Mouse (Mus musculus) neural tube, embryonic 13.5 days (tissue): Measurements from ENCODE around the gene Itga9. TPM values are rescaled to one million over a fixed set of nuclear protein-coding genes. Genes with fewer than 3 reads are reported as not detected.

Experiments used
- ATAC-seq: fragments of 200-750 bp; cut with Nextera tagmentation; 2 replicates; pipeline ENCODE4 v1.8.0; 2017; ENCODE audit warnings: low read depth, mild to moderate bottlenecking, moderate TSS enrichment, moderate library complexity
- H3K27ac ChIP-seq: fragments of 300-500 bp; sonication (generic); replicated peaks from 2 replicates; pipeline ENCODE4 v1.5.1; 2015; ENCODE audit warnings: moderate library complexity, mild to moderate bottlenecking, inconsistent platforms
- H3K27me3 ChIP-seq: fragments of 300-500 bp; sonication (generic); 2 replicates; pipeline ENCODE4 v1.6.1; 2015; ENCODE audit warnings: mild to moderate bottlenecking, inconsistent platforms
- H3K36me3 ChIP-seq: fragments of 300-500 bp; sonication (generic); 2 replicates; pipeline ENCODE4 v1.6.1; 2015; ENCODE audit warnings: mild to moderate bottlenecking, inconsistent platforms
- H3K4me1 ChIP-seq: fragments of 300-500 bp; sonication (generic); replicated peaks from 2 replicates; pipeline ENCODE4 v1.6.1; 2015; ENCODE audit warnings: inconsistent platforms
- H3K4me2 ChIP-seq: fragments of 300-500 bp; sonication (generic); 2 replicates; pipeline ENCODE4 v1.6.1; 2015; ENCODE audit warnings: inconsistent platforms, mild to moderate bottlenecking, moderate library complexity
- H3K4me3 ChIP-seq: fragments of 300-500 bp; sonication (generic); 2 replicates; pipeline ENCODE4 v1.5.1; 2015; ENCODE audit warnings: mild to moderate bottlenecking, inconsistent platforms
- H3K9ac ChIP-seq: fragments of 300-500 bp; sonication (generic); 2 replicates; pipeline ENCODE4 v1.6.1; 2015; ENCODE audit warnings: moderate library complexity, mild to moderate bottlenecking, inconsistent platforms
- H3K9me3 ChIP-seq: fragments of 300-500 bp; sonication (generic); 2 replicates; pipeline ENCODE4 v1.6.1; 2016; ENCODE audit warnings: inconsistent platforms
- WGBS: fragments of 180-500 bp; shearing (Covaris S2); methylation state at CpG from one replicate; pipeline ENCODE4 v1.1.7; 2015; 5-methylcytosine and 5-hydroxymethylcytosine counted together
- polyA plus RNA-seq: library from polyadenylated mRNA; unstranded; fragments of >200 nt; fragmentation: Nextera tagmentation; extraction: Ambion mirVana; gene quantifications from 2 replicates; pipeline ENCODE4 v1.2.1, GENCODE M21; 2015

The Itga9 gene
- polyA plus RNA-seq: 3.5 and 4.9 TPM in 2 replicates

DNA sequence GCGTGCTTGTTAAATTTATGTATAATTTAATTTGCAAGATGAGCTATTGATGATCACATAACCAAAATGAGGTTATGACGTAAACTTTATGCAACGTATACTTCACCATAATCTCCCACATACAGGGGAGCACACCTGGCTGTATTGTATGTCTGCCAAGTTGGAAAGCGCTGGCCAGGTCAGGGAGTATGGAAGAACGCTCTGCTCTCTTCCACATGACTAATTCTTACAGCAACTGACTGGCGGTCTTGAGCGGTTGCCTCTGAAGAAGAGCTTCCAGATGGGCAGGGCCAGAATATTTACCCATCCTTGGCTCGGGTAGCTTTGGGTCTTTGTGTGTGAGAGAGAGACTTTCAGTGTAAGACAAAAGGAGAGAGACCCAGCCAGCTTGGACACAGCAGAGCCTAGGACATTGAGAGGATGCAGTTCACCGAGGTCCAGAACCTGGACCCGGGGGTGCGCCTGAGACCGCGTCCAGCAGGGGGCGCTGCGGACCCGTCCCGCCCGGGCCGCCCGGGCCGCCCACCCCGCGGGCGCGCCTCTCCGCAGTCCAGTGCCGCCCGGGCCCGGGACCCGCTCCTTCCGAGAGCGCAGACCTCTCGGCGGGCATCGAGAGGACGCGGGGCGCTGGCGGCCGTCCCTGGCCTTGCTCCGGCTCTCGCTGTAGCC lies at the start of gene Itga9:
Gene Itga9 (plus strand): TSS at position 543 of the 669 bp plus-strand sequence.
- 12% methylated on average over 40 of the region's 42 CpGs for WGBS

DNA sequence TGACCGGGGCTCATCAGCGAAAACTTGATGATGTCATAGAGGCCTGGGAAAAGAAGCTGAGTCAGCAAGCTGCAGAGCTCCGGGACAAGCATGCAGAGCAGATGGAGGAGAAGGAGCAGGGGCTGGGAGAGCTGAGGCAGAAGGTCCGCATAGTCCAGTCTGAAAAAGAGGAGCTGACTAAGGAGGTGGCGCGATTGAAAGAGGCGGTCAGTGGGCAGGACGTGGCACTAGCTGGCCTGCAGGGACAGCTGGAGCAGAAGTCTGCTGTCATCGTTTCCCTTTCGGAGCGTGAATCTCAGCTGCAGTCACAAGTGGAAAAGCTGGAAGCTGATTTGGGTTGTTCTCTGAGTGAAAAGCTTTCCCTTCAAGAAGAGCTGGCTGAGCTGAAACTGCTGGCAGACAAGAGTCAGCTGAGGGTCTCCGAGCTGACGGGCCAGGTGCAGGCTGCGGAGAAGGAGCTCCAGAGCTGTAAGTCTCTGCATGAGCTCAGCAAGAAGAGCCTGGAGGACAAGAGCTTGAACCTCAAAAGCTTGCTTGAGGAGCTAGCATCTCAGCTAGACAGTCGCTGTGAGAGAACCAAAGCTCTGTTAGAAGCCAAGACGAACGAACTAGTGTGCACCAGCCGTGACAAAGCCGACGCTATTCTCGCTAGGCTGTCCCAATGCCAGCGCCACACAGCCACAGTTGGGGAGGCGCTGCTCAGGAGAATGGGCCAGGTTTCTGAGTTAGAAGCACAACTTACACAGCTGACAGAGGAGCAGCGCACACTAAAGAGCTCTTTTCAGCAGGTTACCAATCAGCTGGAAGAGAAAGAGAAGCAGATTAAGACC lies 49.3 kb upstream of the Itga9 start:
- Histone ChIP-seq H3K36me3 (peaks cover 85% of the 10 kb centered on the region), H3K27me3 (no peaks in the 10 kb centered on the region), H3K4me3 (no peak overlapping the region), H3K4me2 (no peak overlapping the region), H3K27ac (peak overlapping the region; percentile 23; the same call in 1 of the 2 replicates), H3K4me1 (no peaks in the 10 kb centered on the region), H3K9ac (no peak overlapping the region), H3K9me3 (no peaks in the 10 kb centered on the region)
- no peak for ATAC-seq
- 83% methylated on average over 24 of the region's 24 CpGs for WGBS

More for the DNA sequence above, at the start of gene Itga9:
- Histone ChIP-seq H3K4me3 (peak within 1 kb of the TSS; percentile 71), H3K27me3 (peaks cover 63% of the 10 kb centered on the region), H3K27ac (peak within 1 kb of the TSS; percentile 54), H3K4me2 (peak within 1 kb of the TSS; percentile 87), H3K9me3 (no peaks in the 10 kb centered on the region), H3K36me3 (no peaks in the 10 kb centered on the region), H3K4me1 (peaks cover 31% of the 10 kb centered on the region), H3K9ac (peak within 1 kb of the TSS; percentile 89)
- peak; percentile 91 for ATAC-seq

DNA sequence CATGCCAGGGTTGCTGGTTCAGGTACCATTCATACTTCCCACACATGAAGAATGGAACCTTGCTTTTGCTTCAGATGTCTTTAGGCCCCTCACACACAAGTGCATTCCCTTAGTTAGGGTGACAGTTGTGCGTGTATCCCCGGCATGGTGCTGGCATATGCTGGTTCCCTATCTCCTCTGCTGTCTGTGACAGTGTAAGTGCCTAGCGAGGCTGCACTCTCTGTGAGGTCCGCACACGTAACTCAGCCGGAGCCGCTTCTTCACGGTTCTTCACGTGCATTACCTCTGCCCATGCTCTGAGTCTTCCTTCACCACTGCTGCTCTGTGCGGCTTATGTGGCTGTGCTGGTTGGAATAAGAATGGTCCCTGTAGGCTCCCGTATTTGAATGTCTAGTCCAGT lies 43.1 kb upstream of the Itga9 start:
- Histone ChIP-seq H3K9me3 (no peaks in the 10 kb centered on the region), H3K4me3 (no peak overlapping the region), H3K27me3 (no peaks in the 10 kb centered on the region), H3K9ac (no peak overlapping the region), H3K4me2 (no peak overlapping the region), H3K36me3 (peaks cover 93% of the 10 kb centered on the region), H3K27ac (no peak overlapping the region), H3K4me1 (no peaks in the 10 kb centered on the region)
- 98% methylated on average over 11 of the region's 11 CpGs for WGBS
- no peak for ATAC-seq

DNA sequence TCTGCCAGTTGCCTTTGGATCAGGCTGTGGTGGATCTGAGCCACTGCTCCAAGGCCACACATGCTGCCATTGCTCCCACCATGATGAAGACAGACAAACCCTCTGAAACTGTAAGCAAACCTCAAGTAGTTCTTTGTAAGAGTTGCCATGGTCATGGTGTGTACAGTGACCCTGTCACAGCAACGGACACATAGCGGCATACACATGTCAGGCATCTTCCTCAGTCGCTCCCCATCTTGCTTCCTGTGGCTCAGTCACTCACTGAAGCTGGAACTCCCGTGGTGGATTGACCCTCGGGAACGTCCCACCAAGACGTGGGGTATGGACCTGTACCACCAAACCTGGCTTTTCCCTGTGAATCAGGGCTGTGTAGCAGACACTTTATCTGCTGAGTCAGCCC lies 42.6 kb upstream of the Itga9 start:
- 91% methylated on average over 7 of the region's 7 CpGs for WGBS
- ATAC-seq: no peak
- Histone ChIP-seq H3K4me3 (no peak overlapping the region), H3K9ac (no peak overlapping the region), H3K27me3 (no peaks in the 10 kb centered on the region), H3K4me2 (no peak overlapping the region), H3K4me1 (no peaks in the 10 kb centered on the region), H3K9me3 (no peaks in the 10 kb centered on the region), H3K36me3 (peaks cover 89% of the 10 kb centered on the region), H3K27ac (no peak overlapping the region)

DNA sequence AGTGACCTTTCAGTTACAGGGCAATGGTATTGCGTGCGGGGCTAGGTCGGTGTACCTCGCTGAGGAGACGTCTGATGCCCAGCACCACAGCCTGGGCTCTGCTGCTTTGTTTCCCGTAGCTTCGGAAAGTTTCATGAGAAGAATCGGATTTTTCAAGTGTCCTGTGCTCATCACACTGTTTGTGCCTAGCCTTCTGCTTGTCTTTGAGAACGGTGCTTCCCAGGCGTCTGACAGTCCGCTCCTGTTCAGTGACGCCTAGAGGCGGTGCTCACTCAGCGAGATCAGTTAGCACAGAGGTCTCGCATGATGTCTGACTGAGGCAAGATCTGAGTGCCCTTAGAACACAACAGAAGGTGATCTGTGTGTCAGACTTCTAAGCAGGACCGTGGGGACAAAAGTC lies 41.8 kb upstream of the Itga9 start:
- no peaks in the 10 kb centered on the region for H3K9me3 ChIP-seq
- no peaks in the 10 kb centered on the region for H3K4me1 ChIP-seq
- ATAC-seq: no peak
- peaks cover 89% of the 10 kb centered on the region for H3K36me3 ChIP-seq
- no peak overlapping the region for H3K27ac ChIP-seq
- H3K4me2 ChIP-seq: no peak overlapping the region
- H3K4me3 ChIP-seq: no peak overlapping the region
- no peaks in the 10 kb centered on the region for H3K27me3 ChIP-seq
- no peak overlapping the region for H3K9ac ChIP-seq
- 94% methylated on average over 16 of the region's 16 CpGs for WGBS

DNA sequence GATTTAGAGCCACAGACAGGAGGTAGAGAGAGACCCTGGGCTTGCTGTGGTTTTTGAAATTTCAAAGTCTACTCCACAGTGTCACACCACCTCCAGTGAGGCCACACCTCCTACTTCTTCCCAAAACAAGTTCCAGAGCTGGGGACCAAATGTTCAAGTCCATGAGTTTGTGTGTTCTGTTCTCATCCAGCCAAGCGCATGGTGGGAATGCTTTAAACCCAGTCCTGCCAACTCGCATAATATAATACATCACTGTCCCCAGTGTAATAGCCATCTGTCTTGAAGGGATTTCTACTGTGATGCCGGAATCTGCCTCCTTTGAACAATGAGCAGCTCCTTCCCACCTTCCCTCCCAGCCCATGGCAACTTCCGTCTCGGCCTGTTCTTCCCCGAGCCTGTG lies 37.2 kb upstream of the Itga9 start:
- WGBS: 73% methylated on average over 6 of the region's 6 CpGs
- Histone ChIP-seq H3K9me3 (no peaks in the 10 kb centered on the region), H3K27ac (no peak overlapping the region), H3K4me3 (no peak overlapping the region), H3K9ac (no peak overlapping the region), H3K4me2 (no peak overlapping the region), H3K27me3 (no peaks in the 10 kb centered on the region), H3K4me1 (no peaks in the 10 kb centered on the region), H3K36me3 (peaks cover 88% of the 10 kb centered on the region)
- no peak for ATAC-seq

DNA sequence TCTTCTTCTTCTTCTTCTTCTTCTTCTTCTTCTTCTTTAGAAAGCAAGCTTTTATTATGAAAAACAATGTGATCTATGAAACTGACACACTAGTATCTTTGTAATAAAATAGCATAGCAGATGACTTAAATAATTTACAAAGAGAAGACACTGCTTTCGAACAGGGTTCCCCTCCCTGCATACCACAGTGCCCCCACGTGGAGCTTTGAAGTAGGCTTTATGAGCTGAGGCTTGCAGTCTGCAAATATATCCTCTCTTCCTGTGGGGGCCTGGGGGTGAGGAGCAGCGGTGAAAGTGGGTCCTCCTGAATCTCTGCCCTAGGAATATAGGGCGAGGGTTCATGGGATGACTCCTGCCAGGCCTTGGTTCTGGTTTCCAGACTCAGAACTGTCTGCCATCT lies 35.6 kb upstream of the Itga9 start:
- H3K4me1 ChIP-seq: no peaks in the 10 kb centered on the region
- ATAC-seq: no peak
- 76% methylated on average over 4 of the region's 4 CpGs for WGBS
- H3K36me3 ChIP-seq: peaks cover 86% of the 10 kb centered on the region
- H3K27me3 ChIP-seq: no peaks in the 10 kb centered on the region
- H3K9me3 ChIP-seq: no peaks in the 10 kb centered on the region
- no peak overlapping the region for H3K4me2 ChIP-seq
- no peak overlapping the region for H3K9ac ChIP-seq
- no peak overlapping the region for H3K4me3 ChIP-seq
- no peak overlapping the region for H3K27ac ChIP-seq

DNA sequence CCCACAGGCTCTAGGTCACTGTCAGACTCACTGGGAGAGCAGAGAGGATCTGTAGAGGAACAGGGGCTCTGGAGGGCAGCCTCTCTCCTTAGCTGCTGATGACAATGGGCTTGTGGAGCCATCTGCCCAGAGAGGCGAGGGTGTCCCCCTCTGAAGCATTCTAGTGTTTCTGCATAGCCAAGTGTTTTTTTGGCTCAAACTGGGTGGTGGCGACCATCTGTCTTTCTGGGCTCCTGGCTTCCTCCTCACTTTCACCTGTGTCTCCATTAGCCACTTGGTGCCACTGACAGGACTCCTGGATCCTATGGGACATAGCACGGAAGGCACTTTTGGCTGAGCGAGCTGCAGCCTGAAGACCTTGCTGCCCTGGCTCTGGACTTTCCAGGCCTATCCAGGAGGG lies 34.8 kb upstream of the Itga9 start:
- no peaks in the 10 kb centered on the region for H3K27me3 ChIP-seq
- no peaks in the 10 kb centered on the region for H3K9me3 ChIP-seq
- no peak overlapping the region for H3K4me3 ChIP-seq
- H3K9ac ChIP-seq: no peak overlapping the region
- no peak overlapping the region for H3K4me2 ChIP-seq
- WGBS: 93% methylated on average over 4 of the region's 4 CpGs
- ATAC-seq: no peak
- peaks cover 85% of the 10 kb centered on the region for H3K36me3 ChIP-seq
- H3K27ac ChIP-seq: no peak overlapping the region
- H3K4me1 ChIP-seq: no peaks in the 10 kb centered on the region

DNA sequence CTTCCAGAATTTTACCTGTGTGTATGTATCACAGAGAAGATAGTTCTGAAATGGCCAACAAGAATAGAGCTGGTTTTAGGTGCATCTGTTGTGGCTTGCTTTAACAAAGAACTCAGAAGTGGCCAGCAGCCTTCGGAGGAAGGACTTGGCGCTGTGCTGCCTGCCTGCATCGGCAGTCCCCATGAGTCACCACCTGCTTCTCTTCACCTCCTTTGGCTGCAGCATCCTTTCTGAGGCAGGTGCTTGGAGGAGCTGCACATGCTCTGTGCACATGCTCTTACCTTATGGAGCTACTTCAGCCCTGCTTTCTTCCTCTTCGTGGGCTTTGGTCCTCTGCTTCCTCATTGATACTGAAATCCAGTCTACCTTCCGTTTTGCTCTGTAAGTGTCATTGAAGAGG lies 31.6 kb upstream of the Itga9 start:
- Histone ChIP-seq H3K9ac (no peak overlapping the region), H3K9me3 (no peaks in the 10 kb centered on the region), H3K4me3 (no peak overlapping the region), H3K27me3 (no peaks in the 10 kb centered on the region), H3K27ac (no peak overlapping the region), H3K4me2 (no peak overlapping the region), H3K36me3 (peaks cover 79% of the 10 kb centered on the region), H3K4me1 (no peaks in the 10 kb centered on the region)
- WGBS: 98% methylated on average over 5 of the region's 5 CpGs
- no peak for ATAC-seq

- H3K27ac ChIP-seq: no peak overlapping the region
- H3K4me2 ChIP-seq: no peak overlapping the region
- no peak overlapping the region for H3K9ac ChIP-seq
- H3K4me3 ChIP-seq: no peak overlapping the region
- WGBS: 78% methylated on average over 6 of the region's 6 CpGs
- peaks cover 4% of the 10 kb centered on the region; the same call in 1 of the 2 replicates for H3K4me1 ChIP-seq
- ATAC-seq: no peak
- no peaks in the 10 kb centered on the region for H3K9me3 ChIP-seq
- H3K36me3 ChIP-seq: peaks cover 59% of the 10 kb centered on the region
- H3K27me3 ChIP-seq: no peaks in the 10 kb centered on the region
These were observed 26.1 kb upstream of the Itga9 start for GRCm38 (mm10) chr9:118580371-118580770.

GRCm38 (mm10) chr9:118582757-118583156 lies 23.7 kb upstream of the Itga9 start:
- Histone ChIP-seq H3K36me3 (peaks cover 41% of the 10 kb centered on the region), H3K9ac (no peak overlapping the region), H3K9me3 (no peaks in the 10 kb centered on the region), H3K4me2 (no peak overlapping the region), H3K27me3 (no peaks in the 10 kb centered on the region), H3K27ac (no peak overlapping the region), H3K4me1 (peaks cover 4% of the 10 kb centered on the region; the same call in 1 of the 2 replicates), H3K4me3 (no peak overlapping the region)
- 84% methylated on average over 6 of the region's 6 CpGs for WGBS
- ATAC-seq: no peak

GRCm38 (mm10) chr9:118584838-118585237 lies 21.7 kb upstream of the Itga9 start:
- 72% methylated on average over 1 of the region's 1 CpGs for whole genome bisulfite sequencing
- no peak overlapping the region for H3K4me3 ChIP-seq
- H3K9me3 ChIP-seq: no peaks in the 10 kb centered on the region
- H3K36me3 ChIP-seq: peaks cover 28% of the 10 kb centered on the region
- no peak overlapping the region for H3K4me2 ChIP-seq
- no peak overlapping the region for H3K9ac ChIP-seq
- ATAC-seq: no peak
- H3K4me1 ChIP-seq: peaks cover 9% of the 10 kb centered on the region
- no peak overlapping the region for H3K27ac ChIP-seq
- H3K27me3 ChIP-seq: no peaks in the 10 kb centered on the region
